Comparison of ENCODE assay signal across 8 mouse cellular contexts in the genomic region with DNA sequence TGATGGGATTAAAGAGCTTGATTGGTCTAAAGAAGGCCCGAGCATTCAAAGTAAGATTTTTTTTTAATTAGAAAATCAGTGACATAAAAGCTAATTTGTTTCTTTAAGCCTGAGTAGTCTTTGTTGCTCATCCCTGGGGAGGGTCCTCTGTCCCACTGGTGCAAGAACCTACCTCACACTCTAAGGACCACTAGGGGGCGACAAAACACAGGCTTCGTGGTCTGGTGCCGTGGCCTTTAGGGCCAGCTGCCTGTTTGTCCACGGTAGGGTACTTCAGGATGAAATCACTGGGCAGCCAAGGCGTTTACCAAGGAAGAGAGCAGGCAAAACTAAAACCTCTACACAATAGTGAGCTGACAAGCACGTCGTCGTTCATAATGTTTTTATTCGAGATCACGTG. TPM values are rescaled to one million over a fixed set of nuclear protein-coding genes. Genes with fewer than 3 reads are reported as not detected.
A peak's percentile ranks its signal among the peaks of the same experiment; 100 is the strongest.
DNase-seq lines count a peak whose midpoint lies in the region; ATAC-seq and TF ChIP-seq lines count a peak whose summit lies in the region.

No protein-coding gene starts in this region.

- H3K9ac ChIP-seq in MEL (ENCODE audit: control insufficient read depth, low read depth, low read length, poor library complexity, severe bottlenecking): no peak overlapping the region
- H3K9ac ChIP-seq in forebrain, embryonic 13.5 days: no peak overlapping the region
- no peak overlapping the region for H3K9ac ChIP-seq in hindbrain, embryonic 11.5 days (ENCODE audit: low read depth, low read length)

- DNase-seq in MEL (ENCODE audit: low read depth, low spot score): peak; percentile 67
- DNase-seq in c-Kit-positive CD71-positive TER-119-positive erythroid progenitor cells, embryonic 14.5 days (ENCODE audit: low spot score): peak; percentile 38
- peak; percentile 91 for DNase-seq in hindbrain, embryonic 11.5 days (ENCODE audit: low spot score)
- DNase-seq in layer of hippocampus, adult 2 months (ENCODE audit: low spot score in 2 of 2): peak; percentile 70 to 81
- peak; percentile 84 for DNase-seq in lung, postnatal 10 days
- DNase-seq in retina, embryonic 14.5 days (ENCODE audit: low spot score): peak; percentile 92
- DNase-seq in thymus, postnatal 36 days: peak; percentile 67 to 68

- no peak for TF ChIP-seq EP300 in MEL (IDR thresholded peaks at IDR 0.05; ENCODE audit: low read depth in 1 of 2, low read length in 2 of 2)

- no peak overlapping the region for H3K4me2 ChIP-seq in forebrain, embryonic 13.5 days
- no peak overlapping the region for H3K4me2 ChIP-seq in hindbrain, embryonic 11.5 days (replicated peaks; ENCODE audit: low read depth, low read length)

- peak; percentile 81; the same call in 1 of the 2 replicates for ATAC-seq in forebrain, embryonic 13.5 days
- ATAC-seq in hindbrain, embryonic 11.5 days (ENCODE audit: low FRiP score): peak; percentile 80; the same call in 1 of the 2 replicates

- peak; percentile 75 for TF ChIP-seq RAD21 in MEL (IDR thresholded peaks at IDR 0.05; ENCODE audit: low read depth, low read length)

- 28% methylated on average over 11 of the region's 11 CpGs for WGBS in forebrain, embryonic 13.5 days
- 29% methylated on average over 11 of the region's 11 CpGs for WGBS in hindbrain, embryonic 11.5 days

- TF ChIP-seq CTCF in MEL (IDR thresholded peaks at IDR 0.05 in 2 of 3, conservative IDR thresholded peaks at IDR 0.05 in 1 of 3; ENCODE audit: control insufficient read depth in 1 of 3, insufficient read depth in 1 of 3, low read depth in 2 of 3, low read length in 3 of 3, poor library complexity in 1 of 3, severe bottlenecking in 1 of 3): peak; percentile 77 to 89 (median 82)
- peak; percentile 92 for TF ChIP-seq CTCF in layer of hippocampus, adult 2 months (conservative IDR thresholded peaks at IDR 0.05)

- no peak overlapping the region for H3K27ac ChIP-seq in MEL (ENCODE audit: control insufficient read depth, low read depth, low read length)
- H3K27ac ChIP-seq in forebrain, embryonic 13.5 days: no peak overlapping the region
- H3K27ac ChIP-seq in hindbrain, embryonic 11.5 days (ENCODE audit: low read depth, low read length): no peak overlapping the region
- no peak overlapping the region for H3K27ac ChIP-seq in layer of hippocampus, adult 2 months

- H3K9me3 ChIP-seq in MEL (replicated peaks; ENCODE audit: insufficient read depth, low read length): no peaks in the 10 kb centered on the region
- no peaks in the 10 kb centered on the region for H3K9me3 ChIP-seq in forebrain, embryonic 13.5 days (replicated peaks)
- H3K9me3 ChIP-seq in hindbrain, embryonic 11.5 days (ENCODE audit: control insufficient read depth, low read length): no peaks in the 10 kb centered on the region

- H3K79me2 ChIP-seq in MEL (ENCODE audit: control insufficient read depth, insufficient read depth, low read length, poor library complexity): no peaks in the 10 kb centered on the region

- no peak overlapping the region for H3K4me3 ChIP-seq in MEL (ENCODE audit: control insufficient read depth in 1 of 2, insufficient read depth in 1 of 2, low read depth in 2 of 2, low read length in 2 of 2)
- H3K4me3 ChIP-seq in forebrain, embryonic 13.5 days: no peak overlapping the region
- no peak overlapping the region for H3K4me3 ChIP-seq in hindbrain, embryonic 11.5 days (ENCODE audit: low read depth, low read length)
- no peak overlapping the region for H3K4me3 ChIP-seq in layer of hippocampus, adult 2 months

- no peak for TF ChIP-seq POLR2A in MEL (IDR thresholded peaks at IDR 0.05; ENCODE audit: control insufficient read depth in 1 of 2, insufficient read depth in 1 of 2, low read depth in 1 of 2, low read length in 2 of 2, poor library complexity in 1 of 2)

- H3K36me3 ChIP-seq in MEL (ENCODE audit: control insufficient read depth in 1 of 2, insufficient read depth in 2 of 2, low read length in 2 of 2): no peaks in the 10 kb centered on the region
- H3K36me3 ChIP-seq in forebrain, embryonic 13.5 days (ENCODE audit: poor library complexity, severe bottlenecking): no peaks in the 10 kb centered on the region
- H3K36me3 ChIP-seq in hindbrain, embryonic 11.5 days (ENCODE audit: control insufficient read depth, insufficient read depth, low read length): no peaks in the 10 kb centered on the region

- H3K27me3 ChIP-seq in MEL (ENCODE audit: control insufficient read depth in 1 of 2, insufficient read depth in 2 of 2, low read length in 2 of 2): no peaks in the 10 kb centered on the region
- H3K27me3 ChIP-seq in forebrain, embryonic 13.5 days: no peaks in the 10 kb centered on the region
- H3K27me3 ChIP-seq in hindbrain, embryonic 11.5 days (ENCODE audit: control insufficient read depth, insufficient read depth, low read length): no peaks in the 10 kb centered on the region

- no peaks in the 10 kb centered on the region for H3K4me1 ChIP-seq in MEL (ENCODE audit: control insufficient read depth in 1 of 2, insufficient read depth in 2 of 2, low read length in 2 of 2)
- H3K4me1 ChIP-seq in forebrain, embryonic 13.5 days: peaks cover 1% of the 10 kb centered on the region
- H3K4me1 ChIP-seq in hindbrain, embryonic 11.5 days (replicated peaks; ENCODE audit: control insufficient read depth, insufficient read depth, low read length): no peaks in the 10 kb centered on the region

TF ChIP-seq in MEL, 35 proteins besides CTCF, POLR2A, EP300 and RAD21:
- peak; percentile 56 for TF ChIP-seq SMC3 (IDR thresholded peaks at IDR 0.05; ENCODE audit: low read depth, low read length)
- no peak for TF ChIP-seq NELFE (IDR thresholded peaks at IDR 0.05; ENCODE audit: low read depth, low read length)
- TF ChIP-seq ZC3H11A (IDR thresholded peaks at IDR 0.05; ENCODE audit: low read depth, low read length): peak; percentile 15; the same call in 1 of the 2 replicates

RNA-seq across cellular contexts. Expression of gene B3galt5, which starts 5.2 kb away (rescaled TPM):
- not detected in 2 replicates for total RNA-seq in MEL (2012; rRNA removed)
- polyA plus RNA-seq in MEL (2012; ENCODE audit: insufficient read depth in 1 of 2, insufficient read length in 2 of 2, low read depth in 1 of 2, low replicate concordance in 2 of 2, missing spikeins in 1 of 2): not detected
- 0.40 and 0.71 TPM in 2 replicates for polyA plus RNA-seq in forebrain, embryonic 13.5 days (2015; fragmentation: Nextera tagmentation; extraction: Ambion mirVana)
- polyA plus RNA-seq in hindbrain, embryonic 11.5 days (2014; fragmentation: Nextera tagmentation; extraction: Ambion mirVana): 1.0 TPM in 2 replicates
- 10 to 100 TPM; 54.5 to 57.4 TPM for total RNA-seq in layer of hippocampus, adult 2 months (2021)

RNA-seq across cellular contexts. Expression of gene Sh3bgr, which starts 30.2 kb away (rescaled TPM):
- total RNA-seq in MEL (2012; rRNA removed): 0.52 and 2.0 TPM in 2 replicates
- polyA plus RNA-seq in MEL (2012; ENCODE audit: insufficient read depth in 1 of 2, insufficient read length in 2 of 2, low read depth in 1 of 2, low replicate concordance in 2 of 2, missing spikeins in 1 of 2): 1 to 10 TPM in 1 of 2 experiments, not detected in 1; 1.1 TPM
- 0.86 and 1.3 TPM in 2 replicates for polyA plus RNA-seq in forebrain, embryonic 13.5 days (2015; fragmentation: Nextera tagmentation; extraction: Ambion mirVana)
- 2.7 and 3.2 TPM in 2 replicates for polyA plus RNA-seq in hindbrain, embryonic 11.5 days (2014; fragmentation: Nextera tagmentation; extraction: Ambion mirVana)
- total RNA-seq in layer of hippocampus, adult 2 months (2021): 1 to 10 TPM; 2.1 to 3.3 TPM

RNA-seq across cellular contexts. Expression of gene Lca5l, which starts 38.3 kb away (rescaled TPM):
- 0.07 and 0.12 TPM in 2 replicates for total RNA-seq in MEL (2012; rRNA removed)
- under 1 TPM in 1 of 2 experiments, not detected in 1; 0.24 TPM for polyA plus RNA-seq in MEL (2012; ENCODE audit: insufficient read depth in 1 of 2, insufficient read length in 2 of 2, low read depth in 1 of 2, low replicate concordance in 2 of 2, missing spikeins in 1 of 2)
- polyA plus RNA-seq in forebrain, embryonic 13.5 days (2015; fragmentation: Nextera tagmentation; extraction: Ambion mirVana): 1.1 and 1.3 TPM in 2 replicates
- 1.3 and 1.4 TPM in 2 replicates for polyA plus RNA-seq in hindbrain, embryonic 11.5 days (2014; fragmentation: Nextera tagmentation; extraction: Ambion mirVana)
- 1 to 10 TPM; 2.4 to 2.7 TPM for total RNA-seq in layer of hippocampus, adult 2 months (2021)

Comparison
In these comparisons a context has a peak if more than half of its experiments do, and no peak if none do; other contexts are left out.
1. DNase-seq: peak in every context shown above with its lines; median percentile 92 in retina, embryonic 14.5 days; 91 in hindbrain, embryonic 11.5 days; 84 in lung, postnatal 10 days; 76 in layer of hippocampus, adult 2 months; 68 in thymus, postnatal 36 days; 67 in MEL; 38 in c-Kit-positive CD71-positive TER-119-positive erythroid progenitor cells, embryonic 14.5 days.